Mouse (Mus musculus) T-helper 17 cell (primary cell): Measurements from ENCODE around the gene Gstp1.
"Not testable (repeated sequence)": the region's sequence is repeated elsewhere in the genome, so short reads cannot be mapped to it uniquely, and the experiment has no call there.

ENCODE experiments used
- in situ Hi-C, 2 experiments: fragments of 300-600 bp; cut with MboI, MseI; formaldehyde crosslinking; loops; 1 replicate in 1 of 2; 2 replicates in 1 of 2; pipeline ENCODE4 v1.15.1; 2025; ENCODE audit warnings: high pct_unique_total_duplicates in 2 of 2

Gene Gstp1

GRCm38 (mm10) chr19:4060044-4060898, 22.5 kb upstream of the Gstp1 start:
- in situ Hi-C loops = not testable (repeated sequence)

DNA sequence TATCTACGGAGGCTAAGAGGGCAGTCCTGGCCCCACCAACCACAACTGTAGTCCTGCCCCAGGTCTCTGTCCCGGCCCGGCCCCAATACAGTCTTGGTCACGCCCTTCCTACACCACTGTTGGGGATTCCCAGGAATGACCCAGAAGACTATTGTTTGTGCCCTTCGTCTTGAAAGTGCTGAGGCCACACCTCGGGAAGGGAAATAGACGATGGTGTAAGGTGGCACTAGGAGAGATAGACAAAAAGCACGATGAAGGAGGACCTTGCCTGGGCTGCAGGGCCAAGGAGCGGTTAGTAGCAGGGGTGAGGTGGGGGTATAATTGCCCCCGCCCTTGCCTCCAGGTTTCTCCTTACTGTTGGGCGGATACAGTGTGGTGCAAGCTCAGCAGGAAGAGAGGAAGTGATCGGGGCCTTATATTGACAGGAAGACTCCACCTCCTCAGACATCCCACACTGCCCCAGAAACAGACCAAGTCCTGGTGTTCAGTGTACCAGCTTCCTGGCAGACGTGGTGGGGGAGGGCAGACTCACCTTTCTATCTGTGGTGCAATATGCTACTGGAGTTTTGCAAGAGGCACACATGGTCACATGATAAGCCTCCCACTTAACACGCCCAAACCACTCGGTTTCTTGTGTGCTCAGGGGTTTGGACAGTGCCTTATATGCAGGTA, 21.4 kb upstream of the Gstp1 start, which contains the start of gene Gstp3:
Gene Gstp3 (minus strand): TSS at position 501 of the 672 bp plus-strand sequence.
- in situ Hi-C loops = loop anchor here in 1 of 2 experiments (5.0 kb wide), 1 partner anchor 38 kb away; the partner anchor contains the start of genes Cdk2ap2 and Pitpnm1

GRCm38 (mm10) chr19:4058581-4058980, 20.8 kb upstream of the Gstp1 start:
- in situ Hi-C loops = loop anchor here in 1 of 2 experiments (5.0 kb wide), 1 partner anchor 39 kb away; the partner anchor contains the start of genes Cdk2ap2 and Pitpnm1

- in situ Hi-C loops = loop anchor here in 1 of 2 experiments (5.0 kb wide), 1 partner anchor 39 kb away; the partner anchor contains the start of genes Cdk2ap2 and Pitpnm1
These were observed 20.2 kb upstream of the Gstp1 start for GRCm38 (mm10) chr19:4057962-4058361.

DNA sequence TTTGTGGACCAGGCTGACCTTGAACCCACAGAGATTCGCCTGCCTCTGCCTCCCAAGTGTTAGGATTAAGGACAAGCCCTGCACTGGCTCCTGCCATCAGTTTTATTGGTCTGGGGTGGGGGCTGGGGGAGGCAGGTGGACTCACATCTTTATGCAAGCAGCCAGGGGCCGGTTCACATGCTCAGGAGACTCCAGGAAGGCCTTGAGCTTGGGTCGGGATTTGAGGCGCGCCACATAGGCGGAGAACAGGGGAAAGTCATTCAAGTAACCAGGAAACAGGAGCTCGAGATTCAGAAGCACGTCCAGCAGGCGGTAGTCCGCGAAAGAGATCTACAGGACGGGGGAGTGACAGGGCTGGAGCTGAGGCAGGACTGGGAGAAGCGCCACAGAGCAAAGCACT, 19.6 kb upstream of the Gstp1 start:
- in situ Hi-C loops = loop anchor here in 1 of 2 experiments (5.0 kb wide), 1 partner anchor 40 kb away; the partner anchor contains the start of genes Cdk2ap2 and Pitpnm1

DNA sequence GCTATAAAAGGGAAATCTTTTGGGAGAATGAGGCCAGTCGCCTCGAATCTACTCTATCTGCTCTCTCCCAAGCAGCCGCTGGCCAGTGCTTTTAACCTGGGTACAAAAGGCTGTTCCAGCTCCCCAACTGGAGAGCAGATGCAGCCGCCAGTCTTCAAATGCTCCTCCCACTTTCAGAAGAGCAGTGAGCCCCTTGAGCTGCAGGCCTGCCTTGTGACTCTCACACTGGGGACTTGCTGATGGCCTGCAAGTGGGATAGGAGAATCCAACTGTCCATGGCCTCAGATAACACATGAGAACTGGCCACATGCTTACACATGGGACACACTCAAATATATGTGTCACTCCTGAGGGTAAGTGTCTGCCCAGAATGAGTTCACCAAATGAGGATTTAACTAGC, 18.9 kb upstream of the Gstp1 start:
- in situ Hi-C loops = loop anchor here in 1 of 2 experiments (5.0 kb wide), 1 partner anchor 41 kb away; the partner anchor contains the start of genes Cdk2ap2 and Pitpnm1

DNA sequence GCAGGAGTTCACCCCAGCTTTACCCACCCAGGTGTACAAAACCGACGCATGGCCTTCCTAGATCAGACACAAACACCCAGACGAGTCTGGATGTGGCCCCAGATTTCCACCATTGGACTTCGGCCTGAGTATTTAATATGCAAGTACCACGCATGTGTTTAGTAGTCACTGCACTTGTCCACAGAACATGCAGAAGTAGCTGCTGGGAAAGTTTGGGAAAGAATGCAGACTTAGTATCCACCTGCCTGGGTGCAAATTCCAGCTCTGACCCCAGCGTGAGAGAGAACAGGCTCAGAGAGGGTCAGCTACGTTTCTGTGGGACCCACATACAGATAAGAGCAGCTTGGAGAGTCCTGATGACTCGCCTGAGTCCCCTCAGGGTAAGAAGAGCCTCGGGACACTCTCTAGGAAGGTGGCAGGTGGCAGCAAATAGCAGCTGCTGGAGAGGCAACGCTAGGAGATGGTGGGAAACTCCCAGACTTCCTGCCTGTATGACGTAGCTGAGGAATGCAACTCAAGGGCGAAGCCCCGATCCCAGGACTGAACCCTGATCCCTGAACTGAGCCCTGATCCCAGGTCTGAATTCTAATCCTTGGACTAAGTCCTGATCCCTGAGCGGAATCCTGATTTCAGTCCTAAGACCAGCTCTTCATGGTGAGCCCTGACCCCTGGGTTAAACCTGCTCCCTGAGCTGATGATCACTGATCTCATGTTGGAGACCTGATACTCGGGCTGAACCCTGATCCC, 18.3 kb upstream of the Gstp1 start:
- in situ Hi-C loops = loop anchor here in 1 of 2 experiments (5.0 kb wide), 1 partner anchor 41 kb away; the partner anchor contains the start of genes Cdk2ap2 and Pitpnm1

DNA sequence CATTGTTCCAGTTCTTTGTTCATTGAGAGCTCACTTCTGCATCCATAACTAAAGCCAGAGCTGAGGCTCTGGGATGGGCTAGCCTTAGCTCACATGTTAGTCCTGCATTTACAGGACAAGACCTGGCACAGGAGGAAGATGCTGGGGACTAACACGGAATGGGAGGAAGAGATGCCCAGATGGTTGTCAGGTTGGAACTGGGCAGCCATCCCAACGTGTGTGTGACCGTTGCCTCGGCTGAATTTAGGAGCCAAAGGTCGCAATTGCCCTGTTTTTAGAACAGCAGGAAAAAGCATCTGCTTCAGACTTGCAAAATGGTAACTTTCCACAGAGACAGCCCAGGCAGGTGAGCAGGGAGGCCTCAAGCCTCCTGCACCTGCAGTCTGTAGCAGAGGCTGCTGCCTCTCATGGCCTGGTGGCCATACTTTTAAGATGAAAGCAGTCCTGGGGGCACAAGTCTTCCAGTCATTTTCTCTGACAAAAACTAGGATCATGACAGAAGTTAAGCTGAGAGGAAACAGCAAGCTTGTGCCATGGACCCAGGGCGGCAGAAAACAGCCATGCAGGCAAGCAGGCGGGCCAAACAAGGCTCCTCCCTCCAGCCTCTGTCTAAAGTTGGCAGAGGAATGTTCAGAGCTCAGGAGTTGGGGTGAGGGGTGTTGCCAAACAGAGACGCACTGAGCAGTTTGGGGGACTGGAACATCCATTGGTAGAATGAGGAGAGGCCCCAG, 17.6 kb upstream of the Gstp1 start:
- in situ Hi-C loops = loop anchor here in 1 of 2 experiments (5.0 kb wide), 1 partner anchor 42 kb away; the partner anchor contains the start of genes Cdk2ap2 and Pitpnm1

DNA sequence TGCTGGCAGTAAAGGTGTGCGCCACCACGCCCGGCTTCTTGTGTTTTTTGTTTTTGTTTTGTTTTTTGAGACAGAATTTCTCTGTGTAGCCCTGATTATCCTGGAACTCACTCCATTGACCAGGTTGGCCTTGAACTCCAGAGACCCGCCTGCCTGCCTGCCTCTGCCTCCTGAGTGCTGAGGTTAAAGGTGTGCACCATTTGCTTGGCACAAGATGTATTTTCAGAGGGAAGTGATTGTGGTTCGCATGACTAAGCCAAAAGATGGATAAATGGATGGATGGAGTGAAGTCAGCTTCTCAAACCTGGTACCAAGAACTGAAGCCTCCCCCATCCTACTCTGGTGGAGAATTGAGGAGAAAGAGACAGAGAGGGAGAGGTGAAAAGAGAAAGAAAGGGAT, 16.8 kb upstream of the Gstp1 start:
- in situ Hi-C loops = loop anchor here in 1 of 2 experiments (5.0 kb wide), 1 partner anchor 43 kb away; the partner anchor contains the start of genes Cdk2ap2 and Pitpnm1

- in situ Hi-C loops = no loop called here
These were observed 14.8 kb upstream of the Gstp1 start for GRCm38 (mm10) chr19:4052516-4053030.

DNA sequence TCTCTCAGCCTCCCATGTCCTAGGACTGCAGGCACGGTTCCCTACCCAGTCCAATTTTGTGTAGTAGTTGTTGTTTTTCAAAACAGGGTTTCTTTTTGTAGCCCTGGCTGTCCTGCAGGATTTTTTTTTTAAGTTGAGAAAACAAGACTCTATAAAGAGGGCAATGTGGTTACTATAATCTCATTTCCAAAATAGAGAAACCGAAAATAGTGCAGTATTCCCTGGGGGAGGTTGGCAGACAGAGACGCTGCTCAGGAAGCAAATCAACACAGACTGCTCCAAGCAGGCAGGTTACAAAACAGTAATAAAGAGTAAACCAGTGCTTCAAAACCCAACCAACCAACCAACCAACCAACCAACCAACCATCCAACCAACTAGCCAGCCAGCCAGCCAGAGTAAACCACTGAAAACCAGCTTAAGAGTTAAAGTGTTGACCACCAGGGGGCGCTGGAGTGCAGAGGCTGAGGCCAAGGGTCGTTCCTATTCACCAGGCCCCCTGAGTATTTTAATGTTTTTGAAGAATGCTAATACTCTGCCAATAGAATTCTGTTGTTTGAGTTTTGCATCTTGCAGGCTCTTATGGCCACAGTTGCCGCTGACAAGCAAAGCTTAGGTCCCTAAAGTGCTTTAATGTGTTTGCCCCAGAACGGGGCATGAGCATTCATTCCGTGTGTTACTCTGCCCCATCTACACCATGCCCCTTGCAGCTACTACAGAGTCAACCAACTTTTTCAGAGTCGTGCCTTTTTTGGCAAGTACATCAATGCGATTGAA, 14.1 kb upstream of the Gstp1 start:
- in situ Hi-C loops = no loop called here

- in situ Hi-C loops = no loop called here
These were observed 13.2 kb upstream of the Gstp1 start for GRCm38 (mm10) chr19:4051016-4051415.

DNA sequence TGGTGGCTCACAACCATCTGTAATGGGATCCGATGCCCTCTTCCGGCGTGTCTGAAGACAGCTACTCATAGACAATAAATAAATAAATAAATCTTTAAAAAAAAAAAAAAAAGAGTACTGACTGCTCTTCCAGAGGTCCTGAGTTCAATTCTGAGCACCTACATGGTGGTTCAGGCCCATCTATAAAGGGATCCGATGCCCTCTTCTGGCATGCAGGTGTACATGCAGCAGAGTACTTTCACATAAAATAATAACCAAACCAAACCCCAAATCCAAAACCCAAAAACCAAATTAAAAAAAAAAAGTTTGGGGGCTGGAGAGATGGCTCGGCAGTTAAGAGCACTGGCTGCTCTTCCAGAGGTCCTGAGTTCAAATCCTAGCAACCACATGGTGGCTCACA, 11.3 kb upstream of the Gstp1 start:
- in situ Hi-C loops = not testable (repeated sequence)

DNA sequence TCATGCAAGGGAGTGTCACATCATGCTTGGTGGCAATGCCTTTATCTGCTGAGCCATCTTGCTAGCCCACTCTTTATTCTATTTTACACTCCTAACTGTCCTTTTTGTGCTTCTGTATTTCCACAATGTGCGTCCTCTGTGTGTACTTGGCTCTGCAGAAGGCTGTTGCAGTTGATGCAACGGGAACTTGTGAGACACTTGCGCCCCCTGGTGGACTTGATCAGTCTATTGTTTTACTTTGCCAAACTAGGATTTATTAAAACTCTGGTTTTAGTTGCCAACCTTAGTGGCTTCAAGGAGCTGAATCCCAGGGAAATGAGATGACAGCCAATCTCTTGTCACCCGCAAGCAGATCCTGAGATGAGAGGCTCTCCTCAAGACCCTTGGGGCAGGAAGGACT, 10.1 kb upstream of the Gstp1 start:
- in situ Hi-C loops = no loop called here

DNA sequence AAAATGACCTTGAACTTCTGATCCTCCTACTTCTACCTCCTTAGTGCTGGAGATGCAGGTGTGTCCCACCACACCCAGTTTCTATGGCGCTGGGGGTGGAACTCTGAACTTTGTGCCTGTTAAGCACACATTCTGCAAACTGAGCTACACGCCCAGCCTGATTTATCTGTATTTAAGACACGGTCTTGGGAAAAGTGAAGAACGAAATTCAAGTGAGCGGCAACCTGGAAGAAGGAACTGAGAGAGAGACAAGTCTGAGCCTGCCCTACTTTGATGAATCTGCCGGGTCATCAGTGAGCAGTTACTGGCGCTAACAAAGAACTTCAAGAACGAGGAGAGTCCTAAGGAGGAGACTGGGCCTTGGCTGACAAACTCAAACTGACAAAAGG, 9.1 kb upstream of the Gstp1 start:
- in situ Hi-C loops = no loop called here

DNA sequence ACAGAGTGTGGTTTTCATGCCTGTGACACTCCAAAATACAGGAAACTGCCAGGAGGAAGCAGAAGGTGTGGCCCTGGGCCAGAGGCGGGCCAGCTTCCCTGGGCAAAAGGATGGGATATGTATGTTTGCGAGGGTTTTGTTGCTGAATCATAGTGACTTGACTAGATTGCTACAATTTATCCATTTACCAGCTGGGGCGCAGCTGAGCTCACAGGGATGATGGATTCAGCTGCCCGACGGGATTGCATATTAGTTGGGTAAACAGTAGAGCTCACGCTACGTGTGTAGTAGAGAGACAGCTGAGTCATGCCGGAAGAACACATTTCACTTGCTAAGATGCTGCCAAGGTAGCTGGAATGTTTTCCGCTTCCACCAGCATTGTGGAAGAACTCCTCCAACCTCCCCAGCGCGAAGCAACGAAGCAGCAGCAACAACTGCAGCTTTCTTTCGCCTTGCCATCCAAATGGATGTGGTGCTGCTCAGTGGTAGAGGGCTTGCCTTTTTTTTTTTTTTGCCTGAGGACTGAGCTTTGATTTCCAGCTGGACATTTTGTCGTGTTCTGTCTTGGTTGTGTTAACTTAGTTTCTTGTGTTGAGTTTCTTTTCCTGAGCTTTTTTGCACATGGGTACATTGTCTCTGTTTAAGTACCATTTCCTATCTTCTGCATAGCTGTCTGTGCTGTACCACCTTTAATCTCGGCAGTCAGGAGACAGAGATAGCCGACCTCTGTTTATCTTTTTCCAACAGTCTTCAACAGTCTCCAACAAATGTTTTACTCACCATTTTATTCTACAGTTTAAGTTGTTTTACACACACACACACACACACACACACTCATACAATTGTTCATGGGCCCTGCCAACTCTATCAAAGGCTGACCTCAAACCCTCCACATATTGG, 8.4 kb upstream of the Gstp1 start, which contains the start of gene Gstp2:
Gene Gstp2 (minus strand): TSS at position 58 of the 900 bp plus-strand sequence.
- in situ Hi-C loops = no loop called here

GRCm38 (mm10) chr19:4044109-4044508, 6.3 kb upstream of the Gstp1 start:
- in situ Hi-C loops = loop anchor here in 1 of 2 experiments (5.0 kb wide), 1 partner anchor 52 kb away; the partner anchor contains the start of gene Tbx10

GRCm38 (mm10) chr19:4042124-4042523, 4.3 kb upstream of the Gstp1 start:
- in situ Hi-C loops = loop anchor here in 1 of 2 experiments (5.0 kb wide), 1 partner anchor 50 kb away; the partner anchor contains the start of gene Tbx10
